Mouse (Mus musculus) spleen, adult 2 months (tissue): Measurements from ENCODE around the gene Galnt17.

Source experiments
- CTCF ChIP-seq: fragments of 200-500 bp; IDR thresholded peaks from 2 replicates; pipeline ENCODE4 v1.5.1; 2011; ENCODE audit warnings: mild to moderate bottlenecking, inconsistent platforms; ENCODE audit not compliant: insufficient read depth, insufficient read length, insufficient replicate concordance; ENCODE audit errors: extremely low read depth
- POLR2A ChIP-seq: fragments of 200-500 bp; IDR thresholded peaks from 2 replicates; pipeline ENCODE4 v1.6.1; 2011; ENCODE audit warnings: low read depth, low read length, inconsistent platforms

DNA sequence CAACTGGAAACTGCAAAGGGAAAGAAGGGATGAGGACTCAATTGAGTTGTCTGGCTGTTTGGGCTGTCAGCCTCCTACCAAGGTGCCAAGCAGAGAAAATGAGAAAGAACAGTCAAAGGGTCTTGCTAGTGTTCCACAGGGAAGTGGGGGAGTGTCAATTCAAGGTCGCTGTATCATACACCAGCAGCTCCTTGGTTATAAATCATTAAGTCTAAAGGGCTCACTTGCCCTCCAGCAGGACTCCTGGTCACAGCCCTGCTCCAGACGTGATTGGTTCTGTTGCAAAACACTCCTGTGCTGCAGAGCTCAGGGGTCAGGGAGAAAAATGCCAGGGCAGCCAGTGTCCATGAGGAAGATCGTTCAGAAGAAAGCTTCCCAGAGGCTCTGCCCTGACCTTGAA is 11.3 kb upstream of the Galnt17 start:
- TF ChIP-seq CTCF (no peak), POLR2A (no peak)
